Mouse (Mus musculus): ENCODE data around the gene Cpxm1. TPM values are rescaled to one million over a fixed set of nuclear protein-coding genes. Genes with fewer than 3 reads are reported as not detected.

Cpxm1 gene
- polyA plus RNA-seq, 1 experiment from 2014 or later, result 29.0 TPM

- H3K9me3 ChIP-seq, result no peaks in the 10 kb centered on the region
- 0 out of 2 replicates have a peak, but pooled peaks cover 3% of the 10 kb centered on the region for H3K36me3 ChIP-seq
- peaks cover 59% of the 10 kb centered on the region for H3K27me3 ChIP-seq
- H3K4me3 ChIP-seq, result no peak overlapping the region
- peaks cover 22% of the 10 kb centered on the region for H3K4me1 ChIP-seq (replicated peaks)
- 16% methylated on average over 5 of the region's 5 CpGs for WGBS
- no peak overlapping the region for H3K4me2 ChIP-seq
- H3K27ac ChIP-seq, result no peak overlapping the region
- H3K9ac ChIP-seq, result no peak overlapping the region
- ATAC-seq (ENCODE audit: low FRiP score), result no peak
Measured at GRCm38 (mm10) chr2:130358852-130359251, 38.5 kb downstream of the Cpxm1 start.

GRCm38 (mm10) chr2:130357551-130357950 lies 39.8 kb downstream of the Cpxm1 start:
- WGBS, result 92% methylated on average over 5 of the region's 5 CpGs

GRCm38 (mm10) chr2:130353889-130354288 lies 43.5 kb downstream of the Cpxm1 start:
- Histone ChIP-seq H3K27me3 (peaks cover 10% of the 10 kb centered on the region), H3K9ac (no peak overlapping the region)
- 68% methylated on average over 3 of the region's 3 CpGs for WGBS

More at GRCm38 (mm10) chr2:130357551-130357950, 39.8 kb downstream of the Cpxm1 start:
- H3K4me1 ChIP-seq (replicated peaks), result peaks cover 20% of the 10 kb centered on the region
- no peak overlapping the region for H3K4me2 ChIP-seq
- H3K27ac ChIP-seq, result no peak overlapping the region
- H3K4me3 ChIP-seq, result no peak overlapping the region
- H3K36me3 ChIP-seq, result 0 out of 2 replicates have a peak, but pooled peaks cover 3% of the 10 kb centered on the region
- H3K9me3 ChIP-seq, result no peaks in the 10 kb centered on the region
- peaks cover 46% of the 10 kb centered on the region for H3K27me3 ChIP-seq
- no peak for ATAC-seq (ENCODE audit: low FRiP score)
- H3K9ac ChIP-seq, result no peak overlapping the region

GRCm38 (mm10) chr2:130353411-130353810 lies 44.0 kb downstream of the Cpxm1 start:
- 94% methylated on average over 8 of the region's 8 CpGs for WGBS
- Histone ChIP-seq H3K27ac (no peak overlapping the region), H3K9me3 (no peaks in the 10 kb centered on the region), H3K4me3 (no peak overlapping the region), H3K9ac (no peak overlapping the region), H3K27me3 (peaks cover 5% of the 10 kb centered on the region), H3K4me2 (no peak overlapping the region), H3K36me3 (no peaks in the 10 kb centered on the region), H3K4me1 (replicated peaks) (peaks cover 12% of the 10 kb centered on the region)
- ATAC-seq (ENCODE audit: low FRiP score), result no peak

More at GRCm38 (mm10) chr2:130353889-130354288, 43.5 kb downstream of the Cpxm1 start:
- no peak overlapping the region for H3K4me3 ChIP-seq
- no peaks in the 10 kb centered on the region for H3K36me3 ChIP-seq
- H3K27ac ChIP-seq, result no peak overlapping the region
- H3K4me2 ChIP-seq, result no peak overlapping the region
- H3K4me1 ChIP-seq (replicated peaks), result peaks cover 16% of the 10 kb centered on the region
- no peaks in the 10 kb centered on the region for H3K9me3 ChIP-seq
- no peak for ATAC-seq (ENCODE audit: low FRiP score)

GRCm38 (mm10) chr2:130351758-130352339 lies 45.5 kb downstream of the Cpxm1 start:
- Histone ChIP-seq H3K9ac (no peak overlapping the region), H3K27ac (peak overlapping the region; percentile 55), H3K4me3 (no peak overlapping the region), H3K4me2 (no peak overlapping the region), H3K4me1 (replicated peaks) (peaks cover 12% of the 10 kb centered on the region), H3K9me3 (no peaks in the 10 kb centered on the region), H3K36me3 (no peaks in the 10 kb centered on the region), H3K27me3 (peaks cover 2% of the 10 kb centered on the region; the same call in 1 of the 2 replicates)
- WGBS, result 23% methylated on average over 5 of the region's 5 CpGs
- peak; percentile 94 for ATAC-seq (ENCODE audit: low FRiP score)

- Histone ChIP-seq H3K9me3 (no peaks in the 10 kb centered on the region), H3K36me3 (no peaks in the 10 kb centered on the region), H3K4me2 (no peak overlapping the region), H3K27ac (no peak overlapping the region), H3K27me3 (no peaks in the 10 kb centered on the region), H3K4me3 (no peak overlapping the region), H3K4me1 (replicated peaks) (peaks cover 12% of the 10 kb centered on the region), H3K9ac (no peak overlapping the region)
- ATAC-seq (ENCODE audit: low FRiP score), result no peak
- WGBS, result 91% methylated on average over 3 of the region's 3 CpGs
Measured at GRCm38 (mm10) chr2:130350376-130350775, 47.0 kb downstream of the Cpxm1 start.

- Histone ChIP-seq H3K4me3 (no peak overlapping the region), H3K9ac (no peak overlapping the region), H3K27me3 (no peaks in the 10 kb centered on the region), H3K36me3 (no peaks in the 10 kb centered on the region), H3K9me3 (no peaks in the 10 kb centered on the region), H3K27ac (no peak overlapping the region), H3K4me2 (no peak overlapping the region), H3K4me1 (replicated peaks) (no peaks in the 10 kb centered on the region)
- WGBS, result 96% methylated on average over 7 of the region's 7 CpGs
- ATAC-seq (ENCODE audit: low FRiP score), result no peak
Measured at GRCm38 (mm10) chr2:130341220-130341580, 56.2 kb downstream of the Cpxm1 start.

Other genes starting within 250 kb of the Cpxm1 start
- gene Snrpb, start 218.2 kb downstream of the Cpxm1 start, polyA plus RNA-seq (2015; fragmentation: Nextera tagmentation; extraction: Ambion mirVana), result 373 and 377 TPM in 2 replicates
- gene Tmc2, start 202.4 kb downstream of the Cpxm1 start, polyA plus RNA-seq (2015; fragmentation: Nextera tagmentation; extraction: Ambion mirVana), result not detected in 2 replicates
- gene Nop56, start 123.1 kb downstream of the Cpxm1 start, polyA plus RNA-seq (2015; fragmentation: Nextera tagmentation; extraction: Ambion mirVana), result 230 and 253 TPM in 2 replicates
- gene Idh3b, start 113.0 kb downstream of the Cpxm1 start, polyA plus RNA-seq (2015; fragmentation: Nextera tagmentation; extraction: Ambion mirVana), result 156 and 157 TPM in 2 replicates
- 2.6 and 3.1 TPM in 2 replicates for gene Ebf4, start 102.4 kb downstream of the Cpxm1 start, polyA plus RNA-seq (2015; fragmentation: Nextera tagmentation; extraction: Ambion mirVana)
- gene Gm28372, start 7.7 kb upstream of the Cpxm1 start, polyA plus RNA-seq (2015; fragmentation: Nextera tagmentation; extraction: Ambion mirVana), result 0.16 TPM in 1 of 2 replicates, not detected in the other
- 0.68 and 0.83 TPM in 2 replicates for gene 1700020A23Rik, start 7.7 kb upstream of the Cpxm1 start, polyA plus RNA-seq (2015; fragmentation: Nextera tagmentation; extraction: Ambion mirVana)
- 0.23 and 0.38 TPM in 2 replicates for gene Tmem239, start 8.9 kb upstream of the Cpxm1 start, polyA plus RNA-seq (2015; fragmentation: Nextera tagmentation; extraction: Ambion mirVana)
- gene Vps16, start 26.8 kb upstream of the Cpxm1 start, polyA plus RNA-seq (2015; fragmentation: Nextera tagmentation; extraction: Ambion mirVana), result 99.9 and 113 TPM in 2 replicates
- gene Pced1a, start 27.1 kb upstream of the Cpxm1 start, polyA plus RNA-seq (2015; fragmentation: Nextera tagmentation; extraction: Ambion mirVana), result 12.0 and 12.2 TPM in 2 replicates
- 123 and 126 TPM in 2 replicates for gene Ptpra, start 52.7 kb upstream of the Cpxm1 start, polyA plus RNA-seq (2015; fragmentation: Nextera tagmentation; extraction: Ambion mirVana)
- gene Mrps26, start 166.2 kb upstream of the Cpxm1 start, polyA plus RNA-seq (2015; fragmentation: Nextera tagmentation; extraction: Ambion mirVana), result 83.9 and 88.8 TPM in 2 replicates
- not detected in 2 replicates for gene Oxt, start 178.6 kb upstream of the Cpxm1 start, polyA plus RNA-seq (2015; fragmentation: Nextera tagmentation; extraction: Ambion mirVana)
- gene Avp, start 185.0 kb upstream of the Cpxm1 start, polyA plus RNA-seq (2015; fragmentation: Nextera tagmentation; extraction: Ambion mirVana), result not detected in 2 replicates
- 11.7 and 12.9 TPM in 2 replicates for gene Fastkd5, start 232.5 kb upstream of the Cpxm1 start, polyA plus RNA-seq (2015; fragmentation: Nextera tagmentation; extraction: Ambion mirVana)
- 11.5 and 11.8 TPM in 2 replicates for gene Ubox5, start 232.5 kb upstream of the Cpxm1 start, polyA plus RNA-seq (2015; fragmentation: Nextera tagmentation; extraction: Ambion mirVana)
- gene Lzts3, start 245.2 kb upstream of the Cpxm1 start, polyA plus RNA-seq (2015; fragmentation: Nextera tagmentation; extraction: Ambion mirVana), result 10.5 and 11.1 TPM in 2 replicates